Mouse (Mus musculus) testis, postnatal 14 days (tissue): Measurements from ENCODE around the gene Ubtd1.

Experiments
- DNase-seq: peaks from one replicate; pipeline ENCODE4 v3.0.0; 2021; ENCODE audit warnings: low spot score

Ubtd1 gene

GRCm38 (mm10) chr19:41994023-41994422, 12.5 kb downstream of the Ubtd1 start:
- DNase-seq, result no peak

GRCm38 (mm10) chr19:41995483-41995882, 13.9 kb downstream of the Ubtd1 start:
- DNase-seq, result no peak

GRCm38 (mm10) chr19:41997090-41997489, 15.5 kb downstream of the Ubtd1 start:
- DNase-seq, result no peak

GRCm38 (mm10) chr19:41998770-41999548, 17.4 kb downstream of the Ubtd1 start:
- no peak for DNase-seq

GRCm38 (mm10) chr19:41999688-42000283, 18.2 kb downstream of the Ubtd1 start:
- DNase-seq, result no peak

GRCm38 (mm10) chr19:42000446-42000958, 18.9 kb downstream of the Ubtd1 start:
- DNase-seq, result no peak

GRCm38 (mm10) chr19:42001253-42001980, 19.9 kb downstream of the Ubtd1 start:
- DNase-seq, result no peak

- DNase-seq, result no peak
These were observed 22.7 kb downstream of the Ubtd1 start for GRCm38 (mm10) chr19:42004258-42004657.

- DNase-seq, result no peak
These were observed 24.1 kb downstream of the Ubtd1 start for GRCm38 (mm10) chr19:42005616-42006015.

- DNase-seq, result no peak
These were observed 25.0 kb downstream of the Ubtd1 start for GRCm38 (mm10) chr19:42006568-42006967.

GRCm38 (mm10) chr19:42008586-42008985, 27.0 kb downstream of the Ubtd1 start:
- no peak for DNase-seq

- no peak for DNase-seq
These were observed 27.5 kb downstream of the Ubtd1 start for GRCm38 (mm10) chr19:42009067-42009466.

GRCm38 (mm10) chr19:42010436-42010835, 28.9 kb downstream of the Ubtd1 start:
- DNase-seq, result no peak

- no peak for DNase-seq
These were observed 29.6 kb downstream of the Ubtd1 start for GRCm38 (mm10) chr19:42011123-42011522.

- no peak for DNase-seq
These were observed 32.8 kb downstream of the Ubtd1 start for GRCm38 (mm10) chr19:42014231-42014825.

- no peak for DNase-seq
These were observed 33.4 kb downstream of the Ubtd1 start for GRCm38 (mm10) chr19:42015001-42015400.

GRCm38 (mm10) chr19:42016251-42016650, 34.7 kb downstream of the Ubtd1 start:
- no peak for DNase-seq

- DNase-seq, result no peak
These were observed 35.3 kb downstream of the Ubtd1 start for GRCm38 (mm10) chr19:42016840-42017239.

GRCm38 (mm10) chr19:42017399-42018247, 36.1 kb downstream of the Ubtd1 start:
- no peak for DNase-seq

GRCm38 (mm10) chr19:42019011-42019522, 37.5 kb downstream of the Ubtd1 start:
- DNase-seq, result no peak
